Mouse (Mus musculus) ovary, postnatal 10 days (tissue): Measurements from ENCODE around the gene Hdac2.
A peak's percentile ranks its signal among the peaks of the same experiment; 100 is the strongest.

Source experiments
- DNase-seq: peaks from one replicate; pipeline ENCODE4 v3.0.0; 2022; ENCODE audit warnings: low spot score

Hdac2 gene

DNA sequence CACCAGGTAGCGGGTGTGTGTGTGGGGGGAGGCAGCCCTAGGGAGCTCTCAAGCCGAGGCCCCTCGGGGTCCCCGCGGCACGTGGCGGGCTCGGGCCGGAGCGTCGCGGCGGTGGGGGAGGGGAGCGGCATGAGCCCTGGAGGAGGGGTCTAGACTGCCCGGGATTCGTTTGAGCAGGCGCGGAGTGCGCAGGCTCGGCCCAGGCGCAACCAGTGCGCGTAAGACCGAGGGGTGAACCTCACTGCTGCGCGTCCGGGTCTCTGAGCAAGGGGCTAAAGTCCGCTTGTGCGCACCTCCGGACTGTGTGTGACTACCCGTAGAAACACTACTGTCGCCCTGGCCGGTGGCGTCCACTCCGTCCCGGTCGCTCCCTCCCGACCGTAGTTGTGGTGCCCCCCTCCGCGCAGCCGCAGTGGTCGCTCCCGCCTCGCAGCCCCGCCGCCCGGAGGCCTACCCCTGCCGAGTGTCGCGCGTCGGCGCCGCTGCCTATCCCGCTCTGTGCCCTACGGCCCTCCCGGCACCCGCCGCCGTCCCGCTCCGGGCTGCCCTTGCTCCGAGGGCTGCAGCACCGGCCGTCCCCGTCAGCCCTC lies at the start of gene Hdac2:
Gene Hdac2, plus strand, starts transcription at position 459 of the 590 bp plus-strand sequence.
- peak; percentile 84 for DNase-seq

DNA sequence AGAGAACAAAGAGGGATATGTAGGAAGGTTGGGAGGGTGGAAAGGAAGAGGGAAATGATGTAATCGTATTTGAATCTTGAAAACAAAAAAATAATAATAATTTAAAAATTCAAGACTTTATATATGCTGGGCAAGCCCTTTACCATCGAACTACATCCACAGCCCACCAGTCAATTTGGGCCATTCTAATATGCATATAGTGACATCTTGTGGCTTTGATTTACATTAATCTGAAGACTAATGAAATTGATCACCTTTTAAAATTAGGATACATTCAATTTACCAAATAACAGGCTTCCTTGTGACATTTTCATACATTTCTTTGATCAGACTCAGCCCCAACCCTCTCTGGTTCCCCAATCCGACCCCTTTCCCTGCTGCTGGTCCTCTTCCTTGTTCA lies 46.1 kb upstream of the Hdac2 start:
- no peak for DNase-seq

DNA sequence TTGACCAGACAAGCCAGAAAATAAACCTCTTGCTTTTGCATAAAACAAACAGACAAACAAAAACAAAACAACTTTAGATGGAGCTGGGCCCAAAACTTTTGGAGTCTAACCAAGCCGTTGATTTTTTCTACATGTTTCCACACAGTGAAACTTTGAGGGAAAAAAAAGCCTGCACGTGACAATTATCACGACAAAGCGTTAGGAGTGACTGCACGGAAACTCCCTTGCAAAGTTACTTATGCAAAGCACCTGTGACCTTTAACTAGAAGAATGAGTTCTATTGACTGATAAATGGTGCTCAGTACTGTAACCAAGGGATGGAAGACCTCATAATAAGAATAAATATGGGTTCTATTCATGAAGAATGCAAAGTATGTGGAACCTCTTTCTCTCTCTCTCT lies 38.5 kb upstream of the Hdac2 start:
- DNase-seq = no peak

DNA sequence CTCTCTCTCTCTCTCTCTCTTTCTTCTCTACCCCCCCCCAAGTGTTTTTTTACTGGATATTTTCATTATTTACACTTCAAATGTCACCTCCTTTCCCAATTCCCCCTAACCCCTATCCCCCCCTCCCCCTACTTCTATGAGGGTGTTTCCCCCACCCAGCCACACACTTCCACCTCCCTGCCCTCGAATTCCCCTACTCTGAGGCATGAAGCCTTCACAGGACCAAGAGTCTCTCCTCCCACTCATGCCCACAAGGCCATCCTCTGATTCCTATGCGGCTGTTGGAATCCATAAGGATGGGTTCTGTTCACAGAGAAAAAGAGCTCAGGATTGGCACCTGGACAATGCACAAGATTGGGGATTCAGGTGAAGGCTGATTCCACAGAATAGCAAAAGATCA lies 38.1 kb upstream of the Hdac2 start:
- DNase-seq = no peak

DNA sequence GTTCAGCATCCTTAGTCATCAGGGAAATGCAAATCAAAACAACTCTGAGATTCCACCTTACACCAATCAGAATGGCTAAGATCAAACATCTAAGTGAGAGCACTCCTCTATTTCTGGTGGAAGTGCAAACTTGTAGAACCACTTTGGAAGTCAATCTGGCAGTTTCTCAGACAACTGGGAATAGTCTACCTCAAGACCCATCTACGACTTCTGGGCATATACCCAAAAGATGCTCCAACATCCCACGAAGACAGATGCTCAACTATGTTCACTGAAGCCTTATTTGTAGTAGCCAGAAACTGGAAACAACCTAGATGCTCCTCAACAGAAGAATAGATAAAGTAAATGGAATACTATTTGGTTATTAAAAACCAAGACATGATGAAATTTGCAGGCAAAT lies 22.6 kb upstream of the Hdac2 start:
- DNase-seq = no peak

DNA sequence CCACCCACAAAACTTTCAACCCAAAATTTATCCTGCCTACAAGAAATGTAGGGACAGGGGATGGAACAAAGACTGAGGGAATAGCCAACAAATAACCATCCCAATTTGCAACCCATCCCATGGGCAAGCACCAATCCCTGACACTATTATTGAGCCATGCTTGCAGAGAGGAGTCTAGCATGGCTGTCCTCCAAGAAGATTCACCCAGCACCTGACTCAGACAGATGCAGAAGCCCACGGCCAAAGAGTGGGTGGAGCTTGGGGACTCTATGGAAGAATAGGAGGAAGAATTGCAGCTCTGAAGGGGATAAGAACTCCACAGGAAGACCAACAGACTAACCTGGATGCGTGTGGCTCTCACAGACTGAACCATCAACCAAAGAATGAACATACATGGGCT lies 21.7 kb upstream of the Hdac2 start:
- DNase-seq = no peak

DNA sequence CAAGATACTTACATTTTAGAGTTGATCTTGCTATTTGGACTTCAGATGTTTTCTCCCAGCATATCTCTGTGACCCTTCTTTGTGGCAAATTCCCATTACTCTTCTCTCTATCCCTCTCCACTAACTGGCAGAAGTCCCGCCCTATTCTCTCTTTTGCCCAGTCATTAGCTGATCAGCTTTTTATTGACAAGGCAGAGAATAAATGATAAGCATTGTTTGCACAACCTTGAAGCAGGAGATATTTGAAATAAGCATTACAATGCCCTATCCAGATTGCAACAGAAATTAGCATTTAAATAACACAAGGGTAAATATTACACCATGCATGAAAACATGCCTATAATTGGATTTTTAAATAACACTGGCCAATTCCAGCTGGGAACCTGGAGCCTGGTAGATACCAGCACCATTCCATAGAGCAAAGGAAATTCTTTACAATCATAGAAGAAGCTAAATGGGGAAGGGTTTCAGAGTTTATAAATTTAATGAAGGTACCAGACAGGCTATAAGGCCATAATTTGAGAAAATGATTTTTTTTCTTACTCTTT lies 14.7 kb upstream of the Hdac2 start:
- DNase-seq = no peak

DNA sequence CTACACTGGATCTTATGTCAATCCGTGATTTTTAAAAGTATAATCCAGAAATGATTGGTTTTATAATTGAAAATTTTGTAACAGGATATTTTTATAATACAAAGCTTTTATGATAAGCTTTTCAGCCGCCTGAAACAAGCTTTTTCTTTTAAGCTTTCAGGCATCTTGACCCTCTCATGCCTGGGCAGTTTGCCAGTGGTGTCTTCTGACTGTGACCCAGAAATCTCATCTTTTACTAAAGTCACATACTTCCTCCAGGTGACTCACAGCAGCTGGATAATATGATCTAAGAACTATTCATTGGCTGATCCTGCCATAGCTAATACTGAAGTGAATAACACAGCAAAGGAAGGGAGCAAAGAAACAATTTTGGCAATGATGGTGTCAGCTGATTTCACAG lies 9.9 kb upstream of the Hdac2 start:
- no peak for DNase-seq

DNA sequence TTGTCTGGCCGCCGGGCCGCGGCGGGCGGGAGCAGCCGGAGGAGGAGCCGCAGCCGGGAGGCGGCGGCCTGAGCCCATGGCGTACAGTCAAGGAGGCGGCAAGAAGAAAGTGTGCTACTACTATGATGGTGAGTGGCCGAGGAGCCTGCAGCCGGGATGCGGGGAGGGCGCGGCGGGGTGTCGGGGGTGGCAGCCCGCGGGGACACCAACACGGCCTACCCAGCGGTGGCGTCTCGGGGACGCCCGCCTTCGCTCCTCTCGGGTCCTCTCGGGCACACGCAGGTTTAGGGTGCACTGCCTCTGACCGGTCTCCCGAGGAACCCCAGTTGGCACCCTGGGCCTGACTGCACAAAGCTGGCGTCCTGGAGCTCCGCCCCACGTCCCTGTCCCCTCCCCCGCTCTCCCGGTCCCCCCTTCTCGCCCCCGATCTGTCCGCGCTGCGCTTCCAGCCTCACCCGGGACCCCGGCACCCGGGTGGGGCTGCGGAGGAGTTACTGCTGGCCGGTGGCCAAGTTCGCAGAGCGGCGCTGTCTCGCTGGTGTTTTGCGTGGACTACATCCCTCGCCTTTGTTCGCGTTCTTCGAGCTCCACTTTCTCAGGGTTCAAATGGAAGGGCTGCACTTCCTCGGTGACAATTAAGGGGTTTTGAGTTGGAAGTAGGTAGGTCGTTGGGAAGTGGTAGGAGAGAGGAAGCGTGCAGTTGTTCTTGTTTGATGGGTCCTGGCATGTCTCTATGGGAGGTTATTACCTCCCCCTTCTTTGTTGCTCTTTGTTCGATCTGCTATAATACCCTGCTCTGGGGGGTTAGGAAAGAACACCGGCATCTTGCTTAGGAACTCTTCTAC lies 554 bp downstream of the Hdac2 start:
- peak; percentile 29 for DNase-seq

DNA sequence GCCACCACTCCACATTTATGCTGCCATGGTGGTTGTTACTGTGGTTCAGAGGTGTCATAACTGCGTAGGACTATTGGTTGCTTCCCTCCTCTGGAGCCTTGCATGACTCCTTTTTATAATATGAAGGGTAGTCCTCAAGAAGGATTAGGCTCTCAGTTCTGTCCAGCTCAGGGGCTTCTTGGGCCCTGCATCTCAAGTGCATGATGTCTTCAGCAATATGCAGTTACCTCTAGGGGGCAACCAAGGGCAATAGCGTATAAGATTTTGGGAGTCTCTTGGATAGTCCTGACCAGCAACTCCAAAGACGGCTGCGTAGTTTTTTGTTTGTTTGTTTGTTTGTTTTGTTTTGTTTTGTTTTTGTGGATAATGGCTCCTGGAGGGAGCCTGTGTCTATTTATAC lies 7.5 kb downstream of the Hdac2 start:
- no peak for DNase-seq

DNA sequence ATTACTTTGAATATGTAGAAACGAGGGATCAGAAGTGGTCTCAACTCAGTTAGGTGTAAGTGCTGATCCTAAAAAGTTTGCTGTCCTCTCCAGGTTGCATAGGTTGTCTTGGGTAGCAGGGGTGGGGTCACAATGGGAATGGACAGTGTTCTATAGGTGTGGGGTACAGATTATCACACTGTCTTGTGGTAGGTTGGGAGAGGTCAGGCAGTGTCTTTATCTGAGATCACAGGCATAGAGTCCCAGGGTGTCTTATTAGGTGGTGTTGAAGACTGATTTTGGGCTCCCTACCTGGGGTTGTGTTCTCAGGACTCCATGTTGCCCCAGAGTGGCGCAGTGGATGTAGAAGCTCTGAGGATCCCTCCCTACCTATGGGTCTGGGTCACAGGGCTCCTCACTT lies 17.8 kb downstream of the Hdac2 start:
- no peak for DNase-seq

DNA sequence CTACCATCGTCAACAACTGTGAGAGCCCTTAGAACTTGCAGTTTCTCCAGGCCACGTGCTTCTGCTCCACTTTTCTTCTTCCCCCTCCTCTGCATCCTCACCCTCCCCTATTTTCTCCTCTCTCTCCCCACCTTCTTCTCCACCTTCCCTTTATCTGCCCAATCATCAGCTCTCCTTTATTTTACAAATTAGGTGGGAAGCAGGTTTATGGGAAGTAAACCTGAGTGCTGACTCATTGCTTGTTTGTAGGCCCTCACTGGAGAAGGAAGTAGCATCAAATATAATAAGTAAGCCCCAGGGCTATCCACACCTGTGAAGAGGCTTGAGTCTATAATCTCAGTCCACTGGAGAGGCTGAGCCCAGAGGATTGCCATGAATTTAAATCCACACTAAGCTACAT lies 26.5 kb downstream of the Hdac2 start:
- no peak for DNase-seq

DNA sequence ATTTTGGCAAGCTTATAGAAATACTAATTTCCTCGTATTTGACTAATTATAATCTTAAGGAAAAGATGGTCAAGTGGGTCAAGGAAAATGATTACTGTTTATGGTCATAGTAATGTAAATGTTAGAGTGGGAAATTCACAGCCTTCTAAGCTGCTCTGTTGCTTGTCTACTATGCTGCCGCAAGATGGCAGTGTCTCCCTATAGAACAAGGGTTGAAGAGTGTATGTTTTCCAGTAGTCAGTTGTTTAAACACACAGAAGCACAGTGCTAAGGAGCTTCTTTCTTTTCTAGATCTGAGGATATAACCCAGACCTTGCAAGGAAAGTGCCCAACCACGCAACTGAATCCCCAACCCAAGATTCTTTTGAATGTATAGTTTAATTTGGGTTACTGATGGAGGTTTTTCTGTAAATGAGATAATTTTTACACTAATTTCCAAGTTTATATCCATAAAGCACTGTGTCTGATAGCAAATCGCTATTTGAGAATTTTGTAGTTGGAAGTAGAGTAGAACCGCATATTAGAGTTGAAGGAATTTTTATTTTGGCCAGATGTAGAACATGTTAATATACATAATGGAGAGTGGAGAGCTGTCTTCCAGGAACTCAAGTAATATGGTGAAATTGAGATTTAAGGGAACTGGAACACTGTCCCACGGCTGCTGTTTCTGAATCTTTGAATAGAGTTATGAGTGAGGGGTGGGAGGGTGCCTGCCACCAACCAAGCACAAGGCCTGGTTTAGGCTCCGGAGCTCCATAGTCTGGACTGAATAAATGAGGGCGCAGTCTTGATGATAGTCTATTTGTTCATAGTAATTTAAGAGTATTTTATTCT lies 40.1 kb downstream of the Hdac2 start:
- DNase-seq = peak; percentile 19

DNA sequence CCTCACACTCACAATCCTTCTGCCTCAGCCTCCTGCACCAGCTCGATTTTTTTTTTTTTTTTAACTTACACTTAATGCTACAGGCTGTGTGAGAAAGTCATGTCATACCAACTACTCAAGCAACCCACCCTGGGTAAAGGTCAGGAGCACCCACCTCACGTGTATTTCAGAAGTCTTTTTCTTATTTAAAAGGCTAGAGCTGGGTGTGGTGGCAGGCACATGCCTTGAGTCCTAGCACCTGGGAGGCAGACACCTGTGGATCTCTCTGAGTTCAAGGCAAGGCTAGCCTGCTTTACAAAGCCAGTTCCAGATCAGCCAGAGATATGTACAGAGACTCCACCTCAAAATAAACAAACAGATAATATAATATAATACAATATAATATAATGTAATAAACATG lies 41.4 kb downstream of the Hdac2 start:
- DNase-seq = no peak

DNA sequence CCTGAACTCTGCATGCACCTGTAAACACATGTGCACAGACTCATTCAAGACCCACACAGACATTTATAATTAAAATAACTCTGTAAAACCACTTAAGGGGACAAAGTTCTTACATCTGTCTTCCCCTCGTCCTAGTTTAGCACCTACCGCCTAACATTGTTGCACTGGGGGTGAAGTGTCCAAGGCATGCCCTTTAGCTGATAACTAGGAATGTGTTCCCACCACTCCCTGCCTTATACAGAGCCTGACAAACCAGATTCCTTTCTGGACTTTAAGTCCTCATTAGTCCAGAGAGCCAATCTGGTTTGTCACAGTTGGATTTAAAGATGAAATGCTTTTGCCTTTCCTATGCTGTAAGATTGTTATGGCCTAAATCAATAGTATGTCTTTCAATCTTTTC lies 41.9 kb downstream of the Hdac2 start:
- no peak for DNase-seq

DNA sequence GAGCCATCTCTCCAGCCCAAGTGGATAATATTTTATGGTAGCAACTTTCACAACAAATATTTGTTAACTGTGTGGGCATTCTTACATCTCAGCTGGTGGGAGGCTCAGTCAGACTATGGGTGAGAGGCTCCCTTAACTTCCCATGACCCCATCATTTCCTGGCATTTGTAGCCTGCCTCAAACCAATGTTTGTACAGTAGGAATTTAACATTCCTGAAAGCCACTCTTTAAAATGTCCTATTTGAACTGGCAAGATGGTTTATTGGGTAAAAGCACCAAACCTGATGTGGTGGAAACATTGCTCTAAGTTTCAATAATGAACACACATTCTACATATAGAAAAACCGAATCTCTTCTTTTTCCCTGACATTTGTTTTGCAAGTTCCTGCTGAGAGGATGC lies 50.0 kb downstream of the Hdac2 start:
- no peak for DNase-seq

DNA sequence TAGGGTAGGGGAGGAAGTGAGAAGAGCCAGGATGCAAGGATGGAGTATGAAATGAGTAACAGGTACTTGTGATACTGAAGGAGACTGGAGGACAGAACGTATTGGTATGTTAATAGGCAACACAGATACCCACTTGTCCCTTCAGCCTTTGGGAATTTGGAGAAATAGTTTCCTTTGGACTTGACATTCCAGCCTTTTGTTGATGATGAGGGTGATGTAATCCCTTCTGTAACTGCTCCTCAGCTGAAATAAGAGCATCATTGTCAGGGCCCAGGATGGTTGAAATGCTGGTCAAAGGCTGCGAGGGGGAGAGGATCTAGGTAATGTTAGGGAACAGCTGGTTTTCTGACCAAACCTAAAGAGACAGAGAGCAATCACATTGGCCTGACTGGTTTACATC lies 54.3 kb downstream of the Hdac2 start:
- DNase-seq = no peak

DNA sequence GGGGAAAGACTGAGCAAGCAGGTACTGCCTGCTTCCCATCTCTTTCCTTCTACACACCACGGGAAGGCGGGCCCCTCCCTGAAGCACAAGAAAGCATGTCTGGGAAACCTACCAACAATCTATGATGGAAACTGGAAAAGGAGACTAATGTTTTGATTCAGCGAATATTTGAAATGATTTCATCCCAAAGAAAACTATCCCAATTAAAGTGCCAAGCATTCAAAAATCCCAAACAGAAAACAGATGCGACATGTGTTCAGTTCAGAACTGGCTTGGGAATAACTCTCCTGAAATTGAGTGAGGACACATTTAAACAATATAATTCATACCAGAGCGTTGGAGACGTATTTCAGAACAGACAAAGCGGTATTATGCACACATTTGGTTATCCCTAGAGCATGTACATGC lies 60.8 kb downstream of the Hdac2 start:
- no peak for DNase-seq

DNA sequence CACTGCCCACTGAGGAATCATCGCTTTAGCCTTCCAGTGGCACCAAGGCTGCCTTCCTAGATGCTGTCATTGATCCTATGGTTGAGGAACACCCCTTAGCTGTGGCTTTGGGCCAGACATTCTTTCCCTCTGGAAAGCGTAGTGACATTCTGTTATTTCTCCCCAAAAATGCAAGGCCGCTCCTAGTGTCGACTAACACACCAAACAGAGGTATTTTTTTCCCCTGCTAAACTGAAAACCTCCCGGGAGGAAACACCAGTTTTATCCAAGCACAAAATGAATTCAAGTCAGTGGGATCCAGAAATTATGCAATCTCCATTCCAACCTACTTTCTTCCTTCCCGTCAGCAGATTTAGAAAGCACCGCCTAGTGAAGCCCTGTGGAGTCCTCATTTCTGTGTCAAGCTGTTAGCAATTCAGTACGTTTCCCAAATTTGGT lies 73.3 kb downstream of the Hdac2 start:
- no peak for DNase-seq
